Mouse (Mus musculus) thymus, adult 2 months (tissue): Measurements from ENCODE around the gene Abhd12.

Experiments
- CTCF ChIP-seq: fragments of 200-500 bp; IDR thresholded peaks from 2 replicates; pipeline ENCODE4 v1.5.1; 2012; ENCODE audit warnings: mild to moderate bottlenecking, control low read depth, low read length, moderate library complexity, borderline replicate concordance; ENCODE audit not compliant: control insufficient read depth, poor library complexity, insufficient read depth; ENCODE audit errors: extremely low read depth
- POLR2A ChIP-seq: fragments of 200-500 bp; IDR thresholded peaks from 2 replicates; pipeline ENCODE4 v1.6.1; 2012; ENCODE audit warnings: mild to moderate bottlenecking, low read length, control low read depth, moderate library complexity; ENCODE audit not compliant: control insufficient read depth, poor library complexity, insufficient read depth; ENCODE audit errors: extremely low read depth

DNA sequence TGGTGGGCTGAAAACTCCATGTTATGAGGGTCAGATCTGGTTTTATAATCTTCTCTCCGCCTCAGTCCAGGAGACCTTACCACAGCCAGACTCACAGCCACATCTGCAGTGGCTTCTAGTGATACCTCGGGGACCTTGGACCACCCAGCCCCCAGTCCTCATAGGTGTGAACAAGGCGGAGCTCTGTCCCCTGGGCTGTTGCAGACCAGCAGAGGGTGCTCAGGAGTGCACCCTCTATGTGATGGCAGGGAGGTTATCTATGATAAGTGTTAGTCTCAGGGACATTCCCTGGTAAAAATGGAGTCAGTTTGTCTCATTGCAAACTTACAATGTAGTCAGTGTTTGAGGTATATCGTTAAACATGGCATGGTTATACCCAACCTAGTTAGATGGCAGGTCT lies 75.9 kb downstream of the Abhd12 start:
- TF ChIP-seq CTCF (no peak), POLR2A (no peak)
